Mouse (Mus musculus) embryonic facial prominence, embryonic 10.5 days (tissue): ENCODE results near the gene Lcn8. TPM values are rescaled to one million over a fixed set of nuclear protein-coding genes. Genes with fewer than 3 reads are reported as not detected.

ENCODE experiments used
- DNase-seq: peaks from one replicate; pipeline ENCODE4 v3.0.0-alpha.2; 2017; ENCODE audit warnings: low spot score
- H3K27ac ChIP-seq: fragments of 300-500 bp; sonication (generic); replicated peaks from 2 replicates; pipeline ENCODE4 v1.5.1; 2016; ENCODE audit warnings: mild to moderate bottlenecking
- H3K27me3 ChIP-seq: fragments of 300-500 bp; sonication (generic); replicated peaks from 2 replicates; pipeline ENCODE4 v1.6.1; 2016; ENCODE audit warnings: low read depth, mild to moderate bottlenecking; ENCODE audit not compliant: poor library complexity, severe bottlenecking
- H3K36me3 ChIP-seq: fragments of 300-500 bp; sonication (generic); replicated peaks from 2 replicates; pipeline ENCODE4 v1.6.1; 2016; ENCODE audit warnings: mild to moderate bottlenecking, moderate library complexity
- H3K4me1 ChIP-seq: fragments of 300-500 bp; sonication (generic); 2 replicates; pipeline ENCODE4 v1.6.1; 2016
- H3K4me3 ChIP-seq: fragments of 300-500 bp; sonication (generic); 2 replicates; pipeline ENCODE4 v1.5.1; 2016; ENCODE audit warnings: mild to moderate bottlenecking, moderate library complexity
- H3K9me3 ChIP-seq: fragments of 300-500 bp; sonication (generic); 2 replicates; pipeline ENCODE4 v1.6.1; 2016; ENCODE audit warnings: mild to moderate bottlenecking
- WGBS: fragments of 180-500 bp; shearing (Covaris S2); methylation state at CpG from one replicate; pipeline ENCODE4 v1.1.7; 2016; 5-methylcytosine and 5-hydroxymethylcytosine counted together
- polyA plus RNA-seq: library from polyadenylated mRNA; unstranded; fragments of >200 nt; fragmentation: Nextera tagmentation; extraction: Ambion mirVana; gene quantifications from 2 replicates; pipeline ENCODE4 v1.2.1, GENCODE M21; 2016

Lcn8 gene
- 0.24 TPM in 1 of 2 replicates, not detected in the other for polyA plus RNA-seq

GRCm38 (mm10) chr2:25652902-25653301 lies at the start of gene Lcn8:
Lcn8 (plus strand) TSS chr2:25653120.
- H3K9me3 ChIP-seq = no peaks in the 10 kb centered on the region
- no peak for DNase-seq
- no peak within 1 kb of the TSS for H3K27ac ChIP-seq
- H3K4me1 ChIP-seq = peaks cover 15% of the 10 kb centered on the region
- no peaks in the 10 kb centered on the region for H3K27me3 ChIP-seq
- H3K4me3 ChIP-seq = no peak within 1 kb of the TSS
- no peaks in the 10 kb centered on the region for H3K36me3 ChIP-seq
- WGBS = 78% methylated on average over 2 of the region's 2 CpGs

GRCm38 (mm10) chr2:25607761-25608622 lies 44.9 kb upstream of the Lcn8 start, which contains the start of gene Rabl6:
Rabl6 (minus strand) TSS chr2:25608521.
- H3K27ac ChIP-seq = peak within 1 kb of the TSS; percentile 96
- H3K4me1 ChIP-seq = peaks cover 17% of the 10 kb centered on the region
- H3K36me3 ChIP-seq = peaks cover 21% of the 10 kb centered on the region
- WGBS = under 1% methylated on average over 80 of the region's 80 CpGs
- H3K27me3 ChIP-seq = peaks cover 40% of the 10 kb centered on the region
- H3K9me3 ChIP-seq = no peaks in the 10 kb centered on the region
- DNase-seq = peak; percentile 90
- H3K4me3 ChIP-seq = peak within 1 kb of the TSS; percentile 94

- Histone ChIP-seq H3K4me3 (peak overlapping the region; percentile 94), H3K9me3 (no peaks in the 10 kb centered on the region), H3K27me3 (peaks cover 46% of the 10 kb centered on the region), H3K27ac (peak overlapping the region; percentile 96), H3K4me1 (peaks cover 17% of the 10 kb centered on the region), H3K36me3 (peaks cover 15% of the 10 kb centered on the region)
- WGBS = 70% methylated on average over 10 of the region's 10 CpGs
- DNase-seq = no peak
These were observed 44.2 kb upstream of the Lcn8 start for GRCm38 (mm10) chr2:25608671-25609070.

- Histone ChIP-seq H3K4me3 (peak overlapping the region; percentile 33), H3K27me3 (peaks cover 85% of the 10 kb centered on the region), H3K4me1 (peaks cover 19% of the 10 kb centered on the region), H3K9me3 (no peaks in the 10 kb centered on the region), H3K36me3 (no peaks in the 10 kb centered on the region), H3K27ac (no peak overlapping the region; the same call in 1 of the 2 replicates)
- WGBS = 26% methylated on average over 22 of the region's 22 CpGs
- DNase-seq = no peak
These were observed 36.5 kb upstream of the Lcn8 start for GRCm38 (mm10) chr2:25616398-25616797.

GRCm38 (mm10) chr2:25617578-25617977 lies 35.3 kb upstream of the Lcn8 start, which contains the start of gene Ccdc183:
Ccdc183 (minus strand) TSS chr2:25617678.
- 82% methylated on average over 3 of the region's 3 CpGs for WGBS
- Histone ChIP-seq H3K9me3 (no peaks in the 10 kb centered on the region), H3K27ac (no peak within 1 kb of the TSS), H3K4me1 (peaks cover 25% of the 10 kb centered on the region), H3K27me3 (peaks cover 76% of the 10 kb centered on the region), H3K4me3 (peak within 1 kb of the TSS; percentile 33; the same call in 1 of the 2 replicates), H3K36me3 (no peaks in the 10 kb centered on the region)
- DNase-seq = no peak

- Histone ChIP-seq H3K36me3 (no peaks in the 10 kb centered on the region), H3K4me3 (no peak overlapping the region), H3K4me1 (peaks cover 25% of the 10 kb centered on the region), H3K27me3 (peaks cover 50% of the 10 kb centered on the region), H3K9me3 (no peaks in the 10 kb centered on the region), H3K27ac (no peak overlapping the region)
- no peak for DNase-seq
- WGBS = 82% methylated on average over 6 of the region's 6 CpGs
These were observed 32.5 kb upstream of the Lcn8 start for GRCm38 (mm10) chr2:25620386-25620785.

- H3K4me1 ChIP-seq = peaks cover 24% of the 10 kb centered on the region
- no peak for DNase-seq
- no peak overlapping the region for H3K27ac ChIP-seq
- 88% methylated on average over 4 of the region's 4 CpGs for WGBS
- no peaks in the 10 kb centered on the region for H3K9me3 ChIP-seq
- no peaks in the 10 kb centered on the region for H3K36me3 ChIP-seq
- H3K27me3 ChIP-seq = peaks cover 45% of the 10 kb centered on the region
- peak overlapping the region; percentile 62; the same call in 1 of the 2 replicates for H3K4me3 ChIP-seq
These were observed 32.1 kb upstream of the Lcn8 start for GRCm38 (mm10) chr2:25620852-25621228.

GRCm38 (mm10) chr2:25621229-25622200 lies 31.4 kb upstream of the Lcn8 start, which contains the start of gene Tmem141:
Tmem141 (minus strand) TSS chr2:25622005.
- Histone ChIP-seq H3K4me1 (peaks cover 21% of the 10 kb centered on the region), H3K27me3 (peaks cover 38% of the 10 kb centered on the region), H3K27ac (peak within 1 kb of the TSS; percentile 77), H3K9me3 (no peaks in the 10 kb centered on the region), H3K4me3 (peak within 1 kb of the TSS; percentile 62), H3K36me3 (no peaks in the 10 kb centered on the region)
- WGBS = 5% methylated on average over 34 of the region's 34 CpGs
- peak; percentile 90 for DNase-seq

GRCm38 (mm10) chr2:25625986-25626385 lies 26.9 kb upstream of the Lcn8 start:
- no peaks in the 10 kb centered on the region for H3K9me3 ChIP-seq
- no peak overlapping the region for H3K27ac ChIP-seq
- DNase-seq = no peak
- WGBS = 74% methylated on average over 5 of the region's 5 CpGs
- no peaks in the 10 kb centered on the region for H3K36me3 ChIP-seq
- H3K4me1 ChIP-seq = peaks cover 24% of the 10 kb centered on the region
- no peak overlapping the region for H3K4me3 ChIP-seq
- no peaks in the 10 kb centered on the region; the same call in 1 of the 2 replicates for H3K27me3 ChIP-seq

GRCm38 (mm10) chr2:25627811-25628210 lies 25.1 kb upstream of the Lcn8 start, which contains the start of gene Fcna:
Fcna (minus strand) TSS chr2:25628030.
- Histone ChIP-seq H3K27ac (peak within 1 kb of the TSS; percentile 2; the same call in 1 of the 2 replicates), H3K27me3 (no peaks in the 10 kb centered on the region; the same call in 1 of the 2 replicates), H3K4me3 (no peak within 1 kb of the TSS), H3K36me3 (no peaks in the 10 kb centered on the region), H3K9me3 (no peaks in the 10 kb centered on the region), H3K4me1 (peaks cover 14% of the 10 kb centered on the region)
- no peak for DNase-seq
- WGBS = 79% methylated on average over 6 of the region's 6 CpGs

- Histone ChIP-seq H3K4me3 (no peak overlapping the region), H3K27me3 (no peaks in the 10 kb centered on the region; the same call in 1 of the 2 replicates), H3K4me1 (peaks cover 14% of the 10 kb centered on the region), H3K9me3 (no peaks in the 10 kb centered on the region), H3K36me3 (no peaks in the 10 kb centered on the region), H3K27ac (peak overlapping the region; percentile 2; the same call in 1 of the 2 replicates)
- 44% methylated on average over 4 of the region's 4 CpGs for WGBS
- no peak for DNase-seq
These were observed 24.2 kb upstream of the Lcn8 start for GRCm38 (mm10) chr2:25628738-25629137.

- DNase-seq = no peak
- no peaks in the 10 kb centered on the region for H3K9me3 ChIP-seq
- no peaks in the 10 kb centered on the region for H3K27me3 ChIP-seq
- no peak overlapping the region for H3K27ac ChIP-seq
- H3K4me1 ChIP-seq = peaks cover 3% of the 10 kb centered on the region
- H3K4me3 ChIP-seq = no peak overlapping the region
- no peaks in the 10 kb centered on the region for H3K36me3 ChIP-seq
- 87% methylated on average over 3 of the region's 3 CpGs for WGBS
These were observed 19.3 kb upstream of the Lcn8 start for GRCm38 (mm10) chr2:25633616-25634015.
